Mouse (Mus musculus): ENCODE data around the gene Usp25.
A peak's percentile ranks its signal among the peaks of the same experiment; 100 is the strongest.

Gene Usp25

DNA sequence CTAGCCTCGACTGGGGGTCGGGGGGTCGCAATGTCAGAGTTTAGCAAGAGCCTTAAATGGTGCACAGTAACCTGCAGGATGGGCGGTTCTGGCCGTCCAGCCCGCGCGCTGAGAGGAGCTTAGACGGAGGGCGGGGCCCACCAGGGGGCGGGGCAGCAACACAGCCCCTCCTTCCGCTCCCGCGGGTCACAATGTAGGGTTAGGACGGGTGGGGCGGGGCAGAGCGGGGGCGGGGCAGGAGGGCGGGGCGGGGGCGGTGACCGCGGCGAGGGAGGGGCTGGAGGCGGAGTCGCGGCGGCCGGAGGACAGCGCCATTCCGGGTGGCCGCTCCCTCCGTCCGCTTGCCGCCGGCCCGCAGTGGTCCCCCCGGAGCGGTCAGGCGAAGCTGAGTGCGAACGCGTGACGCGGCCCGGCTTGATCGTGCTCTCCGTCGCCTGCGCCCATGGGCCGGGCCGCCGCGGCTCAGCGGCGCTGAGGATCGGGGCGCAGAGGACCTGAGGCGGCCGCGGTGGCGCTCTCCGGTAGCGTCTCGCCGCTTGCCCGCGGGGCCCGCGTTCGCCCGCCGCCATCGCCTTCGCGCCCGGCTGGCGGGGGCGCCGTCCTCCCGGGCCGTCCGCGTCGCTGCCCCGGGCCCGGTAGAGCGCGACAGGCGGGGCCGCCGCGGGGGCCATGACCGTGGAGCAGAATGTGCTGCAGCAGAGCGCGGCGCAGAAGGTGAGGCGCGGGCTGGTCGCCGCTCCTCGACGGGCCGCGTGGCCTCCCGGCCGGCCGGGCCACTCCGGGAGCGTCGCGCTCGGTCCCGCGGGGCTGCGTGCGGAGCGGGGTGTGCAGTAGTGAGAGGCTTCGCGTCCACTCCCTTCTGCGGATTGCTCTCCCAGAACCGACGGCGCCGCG lies at the start of gene Usp25:
Gene Usp25 (plus strand): TSS at position 280 of the 894 bp plus-strand sequence.
- peak; percentile 86 for DNase-seq

DNA sequence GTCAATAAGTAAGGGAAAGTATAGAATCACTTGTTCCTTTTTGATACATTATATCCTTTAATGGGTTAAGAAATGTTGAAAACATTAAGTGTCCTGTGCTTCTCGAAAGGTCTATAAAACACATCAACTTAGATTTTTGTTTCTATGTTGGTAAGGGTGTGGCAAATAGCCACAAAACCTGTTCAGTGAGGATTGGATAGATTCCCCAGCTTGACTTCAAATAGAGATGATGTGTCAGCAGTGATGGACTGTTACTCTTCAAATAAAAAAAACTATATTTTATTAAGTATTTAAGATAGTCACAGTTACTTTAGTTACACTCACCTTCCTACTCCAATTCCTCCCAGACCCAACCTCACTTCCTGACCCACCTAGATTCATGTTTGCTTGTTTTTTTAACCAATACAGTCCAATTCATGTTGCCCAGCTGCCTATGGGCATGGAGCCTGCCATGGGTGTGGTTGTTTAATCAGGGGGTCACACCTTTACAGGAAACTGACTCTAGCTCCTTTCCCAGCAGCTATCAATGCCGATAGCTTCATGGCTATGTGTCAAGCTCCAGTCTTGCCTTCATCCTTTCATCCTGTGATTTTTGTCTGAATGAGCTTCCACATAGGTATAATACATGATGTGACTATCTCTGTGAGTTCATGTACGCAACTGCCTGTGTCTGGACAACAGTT lies 45.8 kb upstream of the Usp25 start:
- no peak for DNase-seq

DNA sequence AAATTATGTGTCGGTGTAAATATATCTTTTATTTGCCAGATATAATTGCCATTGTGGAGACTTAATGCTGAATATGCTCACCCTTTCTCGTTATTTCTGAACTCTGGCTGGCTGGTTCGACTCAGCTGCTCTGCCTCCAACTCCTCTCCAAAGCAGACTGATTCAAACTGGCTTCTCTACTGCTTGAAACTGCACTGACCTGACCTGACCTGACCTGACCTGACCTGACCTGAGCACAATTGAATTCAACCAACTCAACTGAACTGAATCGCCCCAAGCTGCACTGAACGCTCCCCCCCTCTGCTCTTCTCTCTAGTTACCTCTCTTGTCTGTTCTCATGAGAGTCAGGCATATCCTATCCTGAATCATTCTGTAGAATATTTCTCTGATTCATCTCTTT lies 42.3 kb upstream of the Usp25 start:
- no peak for DNase-seq

DNA sequence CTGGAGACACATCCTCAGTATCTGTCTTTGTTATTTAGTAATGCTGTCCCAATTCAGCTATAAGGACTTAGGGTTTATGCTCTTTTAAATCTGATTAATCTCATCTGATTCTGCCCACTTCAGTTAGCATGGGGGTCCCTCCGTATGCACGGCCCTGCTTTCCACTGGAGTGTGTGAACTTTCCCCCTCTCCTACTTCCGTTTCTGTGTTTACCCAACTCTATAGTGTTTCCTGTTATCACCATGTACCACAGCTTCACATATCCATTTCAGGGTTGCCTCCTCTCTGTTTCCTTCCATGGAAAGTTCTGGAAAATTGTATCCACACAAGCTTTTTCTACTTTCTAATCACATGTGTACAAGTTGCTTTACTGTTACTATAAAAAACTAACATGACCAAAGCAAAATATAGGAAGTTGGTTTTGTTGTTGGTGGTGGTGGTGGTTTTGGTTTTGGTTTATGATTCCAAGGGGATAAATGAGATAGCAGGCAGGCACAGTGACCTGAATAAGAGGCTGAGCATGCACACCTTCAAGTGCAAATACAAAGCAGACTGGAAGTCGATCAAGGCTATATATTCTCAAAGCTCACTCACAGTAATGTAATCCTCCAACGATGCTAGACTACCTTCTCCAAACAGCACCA lies 36.6 kb upstream of the Usp25 start:
- DNase-seq = no peak

DNA sequence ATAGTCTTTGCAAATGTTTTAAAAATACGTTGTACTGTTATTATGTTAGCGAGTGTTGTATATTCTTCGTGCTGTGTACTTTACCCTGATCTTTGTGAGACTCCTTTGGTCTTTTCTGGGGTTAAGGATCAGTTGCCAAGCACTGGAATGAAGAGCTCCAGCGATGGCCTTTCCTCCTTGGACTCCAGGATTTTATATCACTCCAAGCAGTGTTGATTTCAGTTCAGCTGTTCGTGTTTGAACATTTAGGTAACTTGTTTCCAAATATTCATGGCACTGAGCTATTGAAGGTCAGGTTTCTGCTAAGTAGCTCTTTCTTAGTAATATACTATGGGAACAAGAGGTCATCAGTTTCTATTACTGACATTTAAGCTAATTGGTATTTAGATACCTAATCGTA lies 29.8 kb upstream of the Usp25 start:
- no peak for DNase-seq

DNA sequence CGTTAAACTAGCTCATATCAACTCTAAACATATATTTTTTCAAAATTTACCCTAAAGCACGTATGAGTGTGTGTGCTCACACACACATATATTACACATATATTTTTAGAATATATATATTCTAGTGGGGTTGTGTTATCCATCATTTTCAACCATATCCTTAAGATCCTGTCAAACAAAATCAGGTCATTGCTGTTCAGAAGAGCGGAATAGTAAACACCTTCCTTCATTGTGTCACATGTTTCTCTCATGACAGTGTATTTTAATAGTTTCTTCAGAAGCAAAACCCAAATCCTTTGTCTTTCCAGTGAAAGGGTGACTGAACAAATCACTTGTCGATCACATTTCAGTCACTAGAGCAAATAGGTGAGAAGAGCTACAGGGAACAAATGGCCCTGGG lies 25.8 kb upstream of the Usp25 start:
- no peak for DNase-seq

DNA sequence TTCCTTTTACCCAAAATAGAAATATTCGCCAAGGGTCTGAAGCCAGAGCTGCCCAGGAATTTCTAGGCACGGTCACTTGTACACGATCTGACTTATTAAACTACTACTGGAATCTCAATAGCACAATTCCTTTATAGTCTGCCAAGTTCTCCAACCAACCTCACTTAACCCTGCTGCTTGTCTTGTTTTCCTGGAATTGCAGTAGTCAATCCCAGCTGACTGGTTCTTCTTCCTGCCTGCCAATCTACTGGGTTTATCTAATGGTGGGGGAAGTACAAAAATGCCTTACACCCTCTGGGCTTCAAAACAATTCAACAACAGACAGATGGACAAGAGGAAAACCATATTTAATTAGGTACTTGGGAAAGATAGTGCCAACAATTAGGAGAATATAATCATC lies 9.6 kb upstream of the Usp25 start:
- no peak for DNase-seq

DNA sequence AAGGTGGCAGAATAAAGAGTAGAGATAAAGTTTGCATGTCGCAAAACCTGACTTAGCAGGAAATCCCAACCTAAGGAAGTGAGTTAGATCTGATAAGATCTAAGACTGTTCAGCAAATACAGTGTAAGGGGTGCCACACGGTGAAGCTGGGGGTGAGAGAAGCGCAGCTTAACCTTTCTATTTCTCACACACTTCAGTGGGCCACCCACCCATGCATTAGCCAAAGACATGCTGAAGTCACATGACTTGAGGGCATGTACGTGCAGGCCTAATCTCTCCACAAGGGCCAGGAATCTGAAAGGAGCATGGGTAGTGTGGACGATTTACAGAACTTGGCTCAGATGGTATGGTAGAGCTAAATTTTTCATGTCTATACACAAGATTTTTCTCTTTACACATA lies 4.3 kb upstream of the Usp25 start:
- DNase-seq = no peak

DNA sequence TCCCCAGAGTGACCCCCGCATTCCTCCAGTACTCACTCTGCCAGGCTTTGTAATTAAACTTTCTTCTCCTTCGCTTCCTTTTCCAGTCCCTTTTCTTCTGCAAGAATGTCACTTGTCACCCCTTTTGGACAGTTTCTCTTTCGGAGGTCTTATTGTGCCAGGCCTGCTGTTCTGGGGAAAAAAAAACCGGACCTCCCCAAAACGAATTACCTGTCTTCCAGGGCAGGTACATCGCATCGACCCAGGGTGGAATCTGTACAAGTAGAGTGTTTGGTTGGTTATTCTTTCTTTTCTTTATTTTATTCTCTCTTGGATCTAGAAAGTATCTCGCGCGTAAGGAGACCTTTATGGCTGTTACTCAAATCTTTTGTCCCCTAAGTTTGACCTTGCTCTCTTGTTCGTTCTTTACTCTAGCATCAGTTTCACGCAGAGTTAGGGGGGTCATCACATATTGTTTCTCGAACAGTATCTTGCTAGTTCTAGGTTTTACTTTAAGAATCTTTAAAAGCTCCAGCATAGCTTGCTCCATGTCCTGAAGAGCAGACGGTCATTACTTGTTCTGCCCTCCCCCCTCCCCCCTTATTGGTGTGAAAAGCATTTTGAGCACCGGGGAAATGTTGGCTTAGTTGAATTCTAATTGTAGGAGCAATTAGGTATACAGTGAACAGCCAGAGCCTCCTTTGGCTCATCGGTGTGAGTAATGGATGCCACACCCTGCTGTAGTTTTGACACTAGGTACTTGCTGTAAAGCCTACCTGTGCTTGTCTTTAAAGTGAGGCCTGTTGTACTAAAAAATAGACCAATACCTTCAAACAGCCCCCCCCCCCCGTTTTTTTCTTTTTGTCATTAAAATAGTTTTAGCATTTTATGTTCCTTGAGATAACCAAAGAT lies 1.1 kb downstream of the Usp25 start:
- no peak for DNase-seq

DNA sequence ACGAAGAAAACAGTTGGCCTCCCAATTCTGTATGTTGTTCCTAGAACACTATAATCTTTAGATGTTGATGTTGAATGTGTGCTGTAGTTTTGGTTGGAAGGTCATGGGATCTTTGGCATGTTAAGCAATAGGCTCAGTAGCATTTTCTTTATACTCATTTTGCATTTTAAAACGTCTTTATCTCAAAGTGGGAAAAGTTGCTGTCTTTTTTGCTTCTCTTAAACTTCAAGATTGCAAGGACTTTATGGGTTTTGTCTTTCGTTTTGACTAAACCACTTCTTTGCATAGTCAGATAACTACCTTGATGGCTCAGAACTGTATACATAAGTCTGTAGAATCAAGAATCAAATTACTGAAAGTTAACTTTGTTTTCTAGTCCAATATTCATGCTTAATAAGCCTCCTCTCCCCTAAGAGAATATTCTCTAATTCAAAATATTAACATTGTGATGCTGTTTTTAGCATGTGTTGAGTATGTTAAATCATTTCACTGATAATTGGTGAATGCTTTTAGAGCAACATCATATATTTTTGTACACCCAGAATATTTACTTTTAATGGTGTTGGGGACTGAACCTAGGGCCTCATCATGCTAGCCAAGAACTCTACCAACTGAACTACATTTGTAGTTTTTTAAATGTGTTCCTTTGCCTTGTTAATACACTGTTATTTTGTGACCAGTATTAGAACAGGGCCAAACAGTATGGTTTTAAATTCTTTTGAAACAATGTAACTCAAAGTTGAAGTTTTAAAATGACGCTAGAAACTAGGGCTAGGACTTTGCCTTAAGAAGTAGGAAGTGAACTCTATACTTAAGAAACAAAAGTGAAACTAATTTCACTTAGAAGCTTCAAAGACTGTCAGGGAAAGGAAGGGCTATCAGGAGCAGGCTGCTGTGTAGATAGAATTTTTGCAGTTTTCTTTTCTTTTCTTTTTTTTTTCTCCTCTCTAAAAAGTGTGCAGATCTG lies 2.2 kb downstream of the Usp25 start:
- no peak for DNase-seq

DNA sequence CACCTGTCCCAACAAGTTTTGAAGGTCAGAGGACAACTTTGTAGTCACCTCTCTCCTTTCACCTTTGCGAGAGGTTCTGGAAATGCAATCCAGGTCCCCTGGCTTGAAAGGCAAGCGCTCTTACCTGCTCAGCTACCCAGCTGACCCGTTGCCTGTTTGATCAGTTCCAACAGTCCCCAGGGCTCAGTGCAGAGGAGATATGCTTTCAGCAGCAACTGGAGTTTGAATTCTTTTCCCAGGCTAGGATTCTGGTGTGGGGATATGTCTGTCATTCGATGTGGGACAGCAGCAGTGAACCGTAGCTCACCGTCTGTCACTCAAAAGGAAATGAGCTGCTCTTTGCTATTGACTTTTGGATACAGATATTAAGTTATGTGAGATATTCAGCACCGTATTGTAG lies 4.4 kb downstream of the Usp25 start:
- DNase-seq = no peak

DNA sequence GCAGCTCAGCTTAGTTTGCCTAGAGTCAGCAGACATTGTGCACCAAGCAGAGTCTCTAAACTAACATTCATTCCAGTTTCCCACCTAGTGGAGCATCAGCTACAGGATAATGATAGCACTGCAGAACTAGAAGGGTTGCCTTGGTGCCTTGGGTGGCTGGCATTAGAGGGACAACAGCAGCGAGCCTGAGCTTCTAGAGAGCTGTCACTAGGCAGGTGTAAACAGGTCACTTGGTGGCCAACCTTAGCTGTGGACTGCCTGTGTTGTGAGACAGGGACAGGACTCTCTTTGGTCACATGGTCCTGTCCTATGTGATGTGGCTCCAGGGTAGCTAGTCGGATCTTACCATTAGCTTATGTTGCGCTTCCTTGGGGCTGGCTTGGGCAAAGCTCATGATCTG lies 6.7 kb downstream of the Usp25 start:
- DNase-seq = no peak

- DNase-seq = no peak
These were observed 10.3 kb downstream of the Usp25 start for GRCm38 (mm10) chr16:77023627-77024379.

DNA sequence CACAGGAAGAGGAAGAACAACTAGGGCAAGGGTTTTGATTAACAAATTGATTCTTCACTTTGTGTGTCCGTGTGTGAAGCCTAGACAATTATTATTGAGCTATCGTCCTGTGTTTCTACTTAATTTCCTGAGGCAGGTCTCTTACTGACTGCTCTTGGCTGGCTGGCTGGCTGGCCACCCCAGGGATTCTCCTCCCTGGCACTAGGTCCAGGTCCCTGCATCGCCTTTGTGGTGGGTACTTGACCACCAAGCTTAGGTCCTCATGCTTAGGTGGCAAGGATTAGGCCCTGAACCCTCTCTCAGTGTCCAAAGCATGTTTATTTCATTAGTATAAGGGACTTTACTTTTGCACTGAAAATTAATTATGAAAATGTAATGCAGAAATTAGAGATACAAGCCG lies 12.6 kb downstream of the Usp25 start:
- DNase-seq = no peak

GRCm38 (mm10) chr16:77026933-77027332 lies 13.4 kb downstream of the Usp25 start:
- no peak for DNase-seq

DNA sequence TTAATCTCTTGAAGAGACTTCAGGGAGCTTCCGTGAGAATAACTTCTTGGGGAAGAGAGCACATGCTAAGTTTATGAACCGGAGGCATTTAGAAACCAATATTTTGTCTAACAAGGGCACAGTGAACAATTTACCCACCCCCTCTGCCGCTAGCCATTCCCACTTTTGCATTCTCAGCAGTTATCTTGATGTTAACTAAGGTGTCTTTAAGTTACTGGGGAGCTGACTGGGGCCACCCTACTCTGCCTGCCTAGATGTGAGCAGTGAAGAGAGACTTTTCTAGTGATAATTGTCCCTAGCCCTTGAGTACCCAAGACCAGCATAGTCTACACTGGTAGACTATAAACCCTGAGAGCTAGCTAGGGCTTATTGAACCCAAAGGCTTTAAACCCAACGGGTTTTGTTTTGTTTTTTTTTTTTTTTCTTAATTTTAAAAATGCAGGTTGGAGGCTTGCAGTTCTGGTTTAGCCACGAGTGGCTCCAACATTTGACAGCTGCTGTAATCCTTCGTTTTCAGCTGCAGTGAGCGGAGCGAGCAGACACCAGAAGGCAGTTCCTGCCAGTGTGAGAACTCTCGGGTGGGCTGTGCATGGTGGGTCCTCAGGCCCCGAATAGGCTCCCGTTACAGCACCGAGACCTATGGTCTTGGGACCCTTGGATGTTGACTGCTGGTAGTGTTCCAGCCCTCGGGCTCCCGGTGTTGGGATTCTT lies 14.6 kb downstream of the Usp25 start:
- no peak for DNase-seq

- peak; percentile 53 for DNase-seq
These were observed 15.3 kb downstream of the Usp25 start for GRCm38 (mm10) chr16:77028687-77029417.

GRCm38 (mm10) chr16:77030435-77030834 lies 16.9 kb downstream of the Usp25 start:
- peak; percentile 37 for DNase-seq

DNA sequence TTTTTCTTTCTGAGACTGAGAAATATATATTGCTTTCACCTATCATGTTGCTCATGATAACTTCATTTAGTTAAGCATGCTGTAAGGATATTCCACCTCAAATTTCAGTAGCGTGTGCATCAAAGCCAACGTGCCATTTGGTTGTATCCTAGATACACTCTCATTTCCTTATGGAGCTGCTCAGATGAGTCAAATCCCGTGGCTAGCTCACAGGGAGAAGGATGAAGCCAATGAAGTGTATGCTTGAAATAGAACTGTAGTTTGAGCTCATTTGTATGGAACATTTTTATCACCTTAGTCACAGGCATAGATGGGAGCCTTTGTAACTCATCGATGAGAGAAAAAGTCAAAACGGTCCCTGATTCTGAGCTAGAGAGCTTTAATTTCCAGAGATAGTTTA lies 20.8 kb downstream of the Usp25 start:
- DNase-seq = peak; percentile 33
